Mouse (Mus musculus): ENCODE results near the gene Tmem9. TPM values are rescaled to one million over a fixed set of nuclear protein-coding genes. Genes with fewer than 3 reads are reported as not detected.

The Tmem9 gene
- 10 to 100 TPM; 69.7 to 81.4 TPM for total RNA-seq (2021)
- long read RNA-seq, transcript Tmem9-202 (6 exons, 847 nt): minor isoform, 6 of 124 reads
- long read RNA-seq, transcript Tmem9-201 (6 exons, 1,806 nt): major isoform, 93 of 124 reads
- long read RNA-seq, partial matches to known transcripts: 16 of 124 reads
- long read RNA-seq, other reads (novel, unspliced or antisense): 9 of 124 reads

GRCm38 (mm10) chr1:136007211-136008158 lies at the start of gene Tmem9:
Tmem9 (plus strand) TSS chr1:136008150.
- peak; percentile 59 to 71 for DNase-seq (ENCODE audit: low spot score in 2 of 2)

- no peak for DNase-seq (ENCODE audit: low spot score in 2 of 2)
These were observed 49.5 kb upstream of the Tmem9 start for GRCm38 (mm10) chr1:135958483-135958882.

- no peak for DNase-seq (ENCODE audit: low spot score in 2 of 2)
These were observed 44.8 kb upstream of the Tmem9 start for GRCm38 (mm10) chr1:135963177-135963576.

- no peak for DNase-seq (ENCODE audit: low spot score in 2 of 2)
These were observed 43.4 kb upstream of the Tmem9 start for GRCm38 (mm10) chr1:135964561-135964960.

GRCm38 (mm10) chr1:135967739-135968138 lies 40.2 kb upstream of the Tmem9 start:
- DNase-seq (ENCODE audit: low spot score in 2 of 2): no peak

GRCm38 (mm10) chr1:135970486-135970885 lies 37.5 kb upstream of the Tmem9 start:
- no peak for DNase-seq (ENCODE audit: low spot score in 2 of 2)

GRCm38 (mm10) chr1:135972576-135972975 lies 35.4 kb upstream of the Tmem9 start:
- DNase-seq (ENCODE audit: low spot score in 2 of 2): no peak

GRCm38 (mm10) chr1:135984105-135984504 lies 23.8 kb upstream of the Tmem9 start:
- DNase-seq (ENCODE audit: low spot score in 2 of 2): no peak

- no peak for DNase-seq (ENCODE audit: low spot score in 2 of 2)
These were observed 18.1 kb upstream of the Tmem9 start for GRCm38 (mm10) chr1:135989876-135990275.

GRCm38 (mm10) chr1:135993470-135993869 lies 14.5 kb upstream of the Tmem9 start:
- no peak for DNase-seq (ENCODE audit: low spot score in 2 of 2)

- no peak for DNase-seq (ENCODE audit: low spot score in 2 of 2)
These were observed 10.4 kb upstream of the Tmem9 start for GRCm38 (mm10) chr1:135997537-135997936.

- DNase-seq (ENCODE audit: low spot score in 2 of 2): no peak
These were observed 8.1 kb upstream of the Tmem9 start for GRCm38 (mm10) chr1:135999720-136000287.

- DNase-seq (ENCODE audit: low spot score in 2 of 2): no peak
These were observed 6.5 kb upstream of the Tmem9 start for GRCm38 (mm10) chr1:136001438-136001837.

GRCm38 (mm10) chr1:136006292-136006748 lies 1.6 kb upstream of the Tmem9 start, which contains the start of gene Igfn1:
Igfn1 (minus strand) TSS chr1:136006342.
- DNase-seq (ENCODE audit: low spot score in 2 of 2): no peak

GRCm38 (mm10) chr1:136008159-136008533 lies 196 bp downstream of the Tmem9 start:
- DNase-seq (ENCODE audit: low spot score in 2 of 2): no peak

- DNase-seq (ENCODE audit: low spot score in 2 of 2): no peak
These were observed 2.3 kb downstream of the Tmem9 start for GRCm38 (mm10) chr1:136010247-136010646.

GRCm38 (mm10) chr1:136013513-136013912 lies 5.6 kb downstream of the Tmem9 start:
- DNase-seq (ENCODE audit: low spot score in 2 of 2): no peak

GRCm38 (mm10) chr1:136014796-136015502 lies 7.0 kb downstream of the Tmem9 start:
- DNase-seq (ENCODE audit: low spot score in 2 of 2): no peak

GRCm38 (mm10) chr1:136017307-136017706 lies 9.4 kb downstream of the Tmem9 start:
- DNase-seq (ENCODE audit: low spot score in 2 of 2): no peak

GRCm38 (mm10) chr1:136017907-136018313 lies 10.0 kb downstream of the Tmem9 start:
- DNase-seq (ENCODE audit: low spot score in 2 of 2): peak; percentile 93 to 94
